Mouse (Mus musculus) G1E (cell line): ENCODE measurements around the gene Ccdc9b. TPM values are rescaled to one million over a fixed set of nuclear protein-coding genes. Genes with fewer than 3 reads are reported as not detected.

Source experiments
- ATAC-seq: 2 replicates; pipeline ENCODE4 v1.8.0; 2016; ENCODE audit warnings: mild to moderate bottlenecking; ENCODE audit not compliant: insufficient number of reproducible peaks, poor library complexity, low FRiP score, severe bottlenecking; ENCODE audit errors: extremely low read depth
- DNase-seq: peaks from one replicate; pipeline ENCODE4 v3.0.0; 2012; ENCODE audit warnings: low spot score
- H3K27me3 ChIP-seq: 2 replicates; pipeline ENCODE4 v1.6.1; 2012; ENCODE audit warnings: mild to moderate bottlenecking, low read length, inconsistent platforms; ENCODE audit not compliant: insufficient read depth
- H3K36me3 ChIP-seq: replicated peaks from 2 replicates; pipeline ENCODE3; 2012; ENCODE audit warnings: mild to moderate bottlenecking, inconsistent platforms
- H3K4me1 ChIP-seq: 2 replicates; pipeline ENCODE4 v1.6.1; 2012; ENCODE audit warnings: low read depth, low read length, inconsistent platforms, mixed read lengths; ENCODE audit not compliant: insufficient read depth
- H3K4me3 ChIP-seq: 2 replicates; pipeline ENCODE4 v1.5.1; 2012; ENCODE audit warnings: low read depth, mild to moderate bottlenecking, inconsistent platforms, low read length, moderate library complexity, mixed read lengths
- H3K9me3 ChIP-seq: replicated peaks from 2 replicates; pipeline ENCODE4 v1.6.1; 2012; ENCODE audit warnings: inconsistent platforms
- CTCF ChIP-seq: IDR thresholded peaks from 2 replicates; pipeline ENCODE4 v1.5.1; 2012; ENCODE audit warnings: low read depth, low read length, inconsistent platforms, mixed read lengths
- GATA1 ChIP-seq: IDR thresholded peaks from 2 replicates; pipeline ENCODE4 v1.6.1; 2012; ENCODE audit warnings: borderline replicate concordance, low read length, inconsistent platforms, mixed read lengths
- GATA2 ChIP-seq: IDR thresholded peaks from 2 replicates; pipeline ENCODE4 v1.6.1; 2012; ENCODE audit warnings: low read depth, low read length, inconsistent platforms, borderline replicate concordance
- POLR2AphosphoS5 ChIP-seq: IDR thresholded peaks from 2 replicates; pipeline ENCODE4 v1.6.1; 2012; ENCODE audit warnings: low read depth, low read length, inconsistent platforms; ENCODE audit not compliant: insufficient replicate concordance
- TAL1 ChIP-seq: conservative IDR thresholded peaks from 2 replicates; pipeline ENCODE4 v1.6.1; 2012; ENCODE audit warnings: low read depth, low read length, inconsistent platforms, mixed read lengths
- polyA plus RNA-seq: library from polyadenylated mRNA; stranded (reverse); fragments of >175 nt; gene quantifications from 2 replicates; pipeline ENCODE4 v1.2.3, GENCODE M21; 2012
- total RNA-seq, 2 experiments: library from RNA; stranded (forward) in 1 of 2; stranded (reverse) in 1 of 2; fragments of 200-1000 nt in 1 of 2; fragments of >200 nt in 1 of 2; fragmentation: Nextera tagmentation in 1 of 2; gene quantifications; 2 replicates each; pipeline ENCODE4 v1.2.3; 2014 to 2017

Gene Ccdc9b
- total and polyA plus RNA-seq, 3 experiments: 0.05 TPM; not detected in 2

GRCm38 (mm10) chr2:118802542-118803118, 40.2 kb upstream of the Ccdc9b start:
- Histone ChIP-seq H3K4me3 (no peak overlapping the region), H3K4me1 (no peaks in the 10 kb centered on the region)
- TF ChIP-seq GATA1 (no peak), GATA2 (no peak), POLR2AphosphoS5 (no peak), TAL1 (no peak), CTCF (no peak)

DNA sequence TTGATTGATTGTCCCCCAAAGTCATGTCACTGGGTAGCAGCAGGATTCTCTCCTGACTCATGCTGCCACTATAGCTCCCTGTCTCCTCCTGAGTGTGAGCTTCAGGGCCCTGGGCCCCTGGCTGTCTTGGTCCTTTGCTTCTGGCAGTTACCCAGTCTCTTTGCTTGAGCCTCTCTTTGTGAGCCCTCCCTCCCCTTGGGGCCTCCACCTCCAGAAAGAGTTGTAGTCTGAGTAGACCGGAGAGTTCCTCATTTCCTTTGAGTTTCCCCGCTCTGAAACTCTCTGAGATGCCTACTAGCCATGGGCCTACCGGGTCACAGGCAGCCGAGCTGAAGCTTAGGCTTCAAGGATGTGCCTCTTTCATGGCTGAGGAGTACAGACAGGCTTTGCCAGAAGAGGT, 31.2 kb upstream of the Ccdc9b start:
- no peak for ATAC-seq
- Histone ChIP-seq H3K4me1 (peaks cover 2% of the 10 kb centered on the region; the same call in 1 of the 2 replicates), H3K4me3 (no peak overlapping the region), H3K27me3 (peaks cover 65% of the 10 kb centered on the region), H3K36me3 (no peaks in the 10 kb centered on the region), H3K9me3 (peaks cover 2% of the 10 kb centered on the region; the same call in 1 of the 2 replicates)
- TF ChIP-seq POLR2AphosphoS5 (no peak), GATA2 (no peak), TAL1 (no peak), CTCF (no peak), GATA1 (no peak)
- no peak for DNase-seq

More at GRCm38 (mm10) chr2:118802542-118803118, 40.2 kb upstream of the Ccdc9b start:
- no peaks in the 10 kb centered on the region for H3K36me3 ChIP-seq
- ATAC-seq: no peak
- H3K27me3 ChIP-seq: peaks cover 23% of the 10 kb centered on the region
- DNase-seq: no peak
- peaks cover 2% of the 10 kb centered on the region; the same call in 1 of the 2 replicates for H3K9me3 ChIP-seq

DNA sequence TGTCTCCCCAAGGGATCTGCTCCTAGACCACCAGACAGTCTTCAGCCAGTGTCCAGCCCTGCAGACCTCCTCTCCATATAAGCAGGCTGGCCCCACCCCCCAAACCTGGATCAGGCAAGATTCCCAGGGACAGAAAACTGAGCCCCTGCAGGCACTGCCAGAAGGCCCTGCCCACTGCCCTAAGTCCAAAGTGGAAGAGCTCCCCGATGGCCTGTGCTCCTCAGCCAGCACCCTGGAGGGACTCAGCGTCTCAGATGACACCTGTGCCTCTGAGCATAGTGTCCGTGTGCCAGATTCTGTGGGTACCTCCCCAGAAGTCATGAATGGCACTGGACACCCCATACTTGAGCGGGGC, 29.8 kb upstream of the Ccdc9b start:
- no peaks in the 10 kb centered on the region for H3K36me3 ChIP-seq
- no peak for DNase-seq
- ATAC-seq: no peak
- H3K4me3 ChIP-seq: no peak overlapping the region
- H3K9me3 ChIP-seq: no peaks in the 10 kb centered on the region
- no peak for TF ChIP-seq TAL1
- TF ChIP-seq GATA1: no peak
- no peak for TF ChIP-seq POLR2AphosphoS5
- H3K4me1 ChIP-seq: peaks cover 2% of the 10 kb centered on the region; the same call in 1 of the 2 replicates
- peaks cover 64% of the 10 kb centered on the region for H3K27me3 ChIP-seq

GRCm38 (mm10) chr2:118791591-118792258, 29.3 kb upstream of the Ccdc9b start:
- Histone ChIP-seq H3K9me3 (no peaks in the 10 kb centered on the region), H3K4me3 (no peak overlapping the region), H3K36me3 (no peaks in the 10 kb centered on the region), H3K4me1 (peaks cover 2% of the 10 kb centered on the region; the same call in 1 of the 2 replicates), H3K27me3 (peaks cover 62% of the 10 kb centered on the region)
- TF ChIP-seq GATA2 (no peak), GATA1 (no peak)
- ATAC-seq (no peak), DNase-seq (no peak)

DNA sequence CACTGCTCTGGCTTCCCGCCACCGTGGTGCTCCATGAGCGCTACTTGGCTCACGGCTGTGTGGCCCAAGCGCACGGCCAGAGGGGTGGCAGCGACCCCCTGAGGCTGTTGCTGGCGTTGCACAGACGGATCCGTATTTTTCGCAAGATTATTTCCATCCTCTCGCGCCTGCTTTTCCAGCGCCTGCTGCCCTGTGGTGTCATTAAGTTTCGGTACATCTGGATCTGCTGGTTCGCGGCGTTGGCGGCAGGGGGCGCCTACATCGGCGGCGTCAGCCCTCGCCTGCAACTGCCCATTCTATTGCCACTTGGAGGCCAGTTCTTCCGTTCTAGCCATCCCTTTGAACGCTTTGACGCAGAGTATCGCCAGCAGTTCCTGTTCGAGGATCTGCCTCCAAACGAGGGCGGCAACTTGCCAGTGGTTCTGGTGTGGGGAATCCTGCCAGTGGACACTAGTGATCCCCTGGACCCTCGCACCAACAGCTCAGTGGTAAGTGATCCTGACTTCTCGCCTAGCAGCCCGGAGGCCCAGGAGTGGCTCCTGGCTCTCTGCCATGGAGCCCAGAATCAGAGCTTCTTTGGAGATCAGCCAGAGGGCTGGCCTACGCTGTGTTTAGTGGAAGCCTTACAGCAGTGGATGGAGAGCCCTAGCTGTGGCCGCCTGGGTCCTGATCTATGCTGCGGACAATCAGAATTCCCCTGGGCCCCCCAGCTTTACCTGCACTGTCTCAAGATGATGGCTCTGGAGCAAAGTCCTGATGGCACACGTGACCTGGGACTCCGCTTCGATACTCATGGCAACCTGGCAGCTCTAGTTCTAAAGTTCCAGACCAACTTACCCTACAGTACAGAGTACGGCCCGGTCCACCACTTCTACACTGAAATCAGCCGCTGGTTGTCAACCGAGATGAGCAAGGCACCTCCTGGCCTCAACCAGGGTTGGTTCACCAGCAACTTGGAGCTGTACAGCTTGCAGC, 28.4 kb upstream of the Ccdc9b start:
- TF ChIP-seq CTCF (no peak), TAL1 (no peak), GATA2 (no peak), POLR2AphosphoS5 (no peak), GATA1 (no peak)
- no peak overlapping the region for H3K4me3 ChIP-seq
- ATAC-seq (no peak), DNase-seq (no peak)
- peaks cover 6% of the 10 kb centered on the region for H3K4me1 ChIP-seq
- no peaks in the 10 kb centered on the region for H3K9me3 ChIP-seq
- no peaks in the 10 kb centered on the region for H3K36me3 ChIP-seq
- H3K27me3 ChIP-seq: peaks cover 58% of the 10 kb centered on the region

- Histone ChIP-seq H3K9me3 (no peaks in the 10 kb centered on the region), H3K4me1 (peaks cover 6% of the 10 kb centered on the region), H3K36me3 (no peaks in the 10 kb centered on the region), H3K4me3 (no peak overlapping the region), H3K27me3 (peaks cover 55% of the 10 kb centered on the region)
- DNase-seq: no peak
- no peak for ATAC-seq
- no peak for TF ChIP-seq CTCF
- TF ChIP-seq POLR2AphosphoS5: no peak
- no peak for TF ChIP-seq GATA1
- TF ChIP-seq GATA2: no peak
- no peak for TF ChIP-seq TAL1
Measured at GRCm38 (mm10) chr2:118790221-118790550, 27.7 kb upstream of the Ccdc9b start.
